Mouse (Mus musculus): ENCODE measurements around the gene Esam.

Gene Esam

GRCm38 (mm10) chr9:37527396-37528224 is at the start of gene Esam:
Esam (plus strand) TSS chr9:37528078.
- DNase-seq (ENCODE audit: low read depth): no peak

- DNase-seq (ENCODE audit: low read depth): no peak
Measured at GRCm38 (mm10) chr9:37485146-37485545, 42.7 kb upstream of the Esam start.

- no peak for DNase-seq (ENCODE audit: low read depth)
Measured at GRCm38 (mm10) chr9:37488041-37488440, 39.8 kb upstream of the Esam start.

GRCm38 (mm10) chr9:37488611-37489396 is 39.1 kb upstream of the Esam start, which contains the start of gene Msantd2:
Msantd2 (plus strand) TSS chr9:37489319.
- peak; percentile 68 for DNase-seq (ENCODE audit: low read depth)

GRCm38 (mm10) chr9:37489446-37490120 is 38.3 kb upstream of the Esam start:
- DNase-seq (ENCODE audit: low read depth): no peak

GRCm38 (mm10) chr9:37495761-37496160 is 32.1 kb upstream of the Esam start:
- DNase-seq (ENCODE audit: low read depth): no peak

GRCm38 (mm10) chr9:37496325-37496724 is 31.6 kb upstream of the Esam start:
- no peak for DNase-seq (ENCODE audit: low read depth)

- DNase-seq (ENCODE audit: low read depth): no peak
Measured at GRCm38 (mm10) chr9:37500201-37500600, 27.7 kb upstream of the Esam start.

- DNase-seq (ENCODE audit: low read depth): no peak
Measured at GRCm38 (mm10) chr9:37501170-37501569, 26.7 kb upstream of the Esam start.

GRCm38 (mm10) chr9:37504348-37504747 is 23.5 kb upstream of the Esam start:
- DNase-seq (ENCODE audit: low read depth): no peak

- no peak for DNase-seq (ENCODE audit: low read depth)
Measured at GRCm38 (mm10) chr9:37506023-37506422, 21.9 kb upstream of the Esam start.

GRCm38 (mm10) chr9:37512097-37512496 is 15.8 kb upstream of the Esam start:
- DNase-seq (ENCODE audit: low read depth): no peak

GRCm38 (mm10) chr9:37514456-37514855 is 13.4 kb upstream of the Esam start:
- DNase-seq (ENCODE audit: low read depth): no peak

- peak; percentile 7 for DNase-seq (ENCODE audit: low read depth)
Measured at GRCm38 (mm10) chr9:37517467-37517866, 10.4 kb upstream of the Esam start.

GRCm38 (mm10) chr9:37518991-37519390 is 8.9 kb upstream of the Esam start:
- DNase-seq (ENCODE audit: low read depth): no peak

- DNase-seq (ENCODE audit: low read depth): no peak
Measured at GRCm38 (mm10) chr9:37519995-37520394, 7.9 kb upstream of the Esam start.

GRCm38 (mm10) chr9:37525461-37525860 is 2.4 kb upstream of the Esam start:
- no peak for DNase-seq (ENCODE audit: low read depth)

- DNase-seq (ENCODE audit: low read depth): no peak
Measured at GRCm38 (mm10) chr9:37526443-37527395, 1.2 kb upstream of the Esam start.

GRCm38 (mm10) chr9:37528225-37528970 is 520 bp downstream of the Esam start:
- no peak for DNase-seq (ENCODE audit: low read depth)

GRCm38 (mm10) chr9:37530031-37530887 is 2.4 kb downstream of the Esam start:
- DNase-seq (ENCODE audit: low read depth): no peak

Measured in fibroblast of lung, adult 2 months (primary cell).